Mouse (Mus musculus): ENCODE data around the gene Cry2. TPM values are rescaled to one million over a fixed set of nuclear protein-coding genes. Genes with fewer than 3 reads are reported as not detected.

Gene Cry2
- total RNA-seq (2023; ENCODE audit: inconsistent age) = 45.3 to 54.9 TPM (median 47.7 TPM) in 4 replicates

DNA sequence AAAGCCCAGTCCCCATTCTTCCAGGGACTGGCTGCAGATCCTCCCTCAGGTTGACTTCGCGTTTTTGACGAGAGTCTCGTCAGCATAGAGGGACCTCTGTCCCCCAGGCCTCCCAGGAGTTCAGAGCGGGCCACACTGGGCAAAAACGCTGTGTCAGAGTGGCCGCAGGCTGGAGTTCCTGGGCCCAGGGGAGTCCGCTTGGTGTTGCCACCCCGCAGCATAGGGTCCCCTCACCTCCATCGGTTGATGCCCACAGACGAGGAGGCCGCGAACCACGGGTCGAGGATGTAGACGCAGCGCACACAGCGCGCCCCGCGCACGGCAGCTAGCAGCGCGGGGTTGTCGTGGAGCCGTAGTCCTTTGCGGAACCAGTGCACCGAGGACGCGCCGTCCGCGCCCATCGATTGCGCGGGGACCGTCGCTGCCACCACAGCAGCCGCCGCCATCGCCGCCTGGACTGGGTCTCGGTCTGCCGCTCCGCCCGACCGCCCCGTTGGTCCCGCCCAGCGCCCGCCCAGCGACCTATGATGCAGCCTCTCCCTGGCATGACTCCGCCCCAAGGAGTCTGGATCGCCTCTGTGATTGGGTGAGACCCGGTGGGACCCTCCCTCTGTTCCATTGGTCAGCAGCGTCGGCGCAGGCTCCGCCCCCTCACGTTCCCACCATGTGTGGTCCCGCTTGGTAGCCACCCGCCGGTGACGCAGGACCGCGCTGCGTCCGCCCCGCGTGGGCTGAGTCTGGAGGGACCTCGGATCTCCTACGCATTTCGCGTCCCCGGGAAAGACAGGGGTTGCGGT is at the start of gene Cry2:
Gene Cry2 (minus strand): TSS at position 466 of the 797 bp plus-strand sequence.

DNA sequence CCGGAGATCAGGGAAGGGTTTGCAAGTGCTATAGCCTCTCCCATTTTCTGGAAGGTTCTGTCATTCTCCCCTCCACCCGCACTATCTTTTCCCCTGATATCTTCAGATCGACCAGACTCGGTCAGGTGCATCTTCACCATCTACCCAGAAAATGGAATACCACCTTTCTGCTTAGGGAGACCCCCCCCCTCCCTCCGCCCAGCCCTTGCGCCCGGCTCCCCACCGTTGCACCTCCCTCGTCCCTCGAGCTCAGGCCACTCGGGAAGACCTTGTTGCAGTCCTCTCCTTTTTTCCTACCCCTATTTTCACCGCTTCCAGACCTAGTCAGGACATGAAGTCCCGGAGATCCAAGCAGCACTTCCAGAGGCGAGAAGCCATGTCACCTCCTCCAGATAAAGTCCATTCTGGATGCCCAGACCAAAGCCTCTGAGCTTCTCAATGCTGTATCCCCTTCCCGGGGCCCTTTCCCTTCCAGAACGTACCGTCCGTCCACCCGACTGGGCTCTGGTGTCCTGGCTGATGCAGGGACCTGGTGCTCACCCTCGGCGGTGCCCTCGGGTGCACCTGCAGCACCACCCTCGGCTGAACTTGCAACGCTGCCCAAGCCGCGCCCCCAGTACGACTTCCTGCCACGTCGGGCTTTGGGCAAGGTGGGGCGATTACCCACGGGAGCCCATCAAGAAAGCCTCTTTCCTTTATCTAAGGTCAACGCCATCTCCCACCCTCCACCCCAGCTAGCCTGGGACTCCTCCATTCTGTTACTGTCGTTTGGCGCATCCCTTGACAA is 26.3 kb upstream of the Cry2 start, which contains the start of gene Slc35c1:
Gene Slc35c1 (minus strand): TSS at position 618 of the 787 bp plus-strand sequence.

DNA sequence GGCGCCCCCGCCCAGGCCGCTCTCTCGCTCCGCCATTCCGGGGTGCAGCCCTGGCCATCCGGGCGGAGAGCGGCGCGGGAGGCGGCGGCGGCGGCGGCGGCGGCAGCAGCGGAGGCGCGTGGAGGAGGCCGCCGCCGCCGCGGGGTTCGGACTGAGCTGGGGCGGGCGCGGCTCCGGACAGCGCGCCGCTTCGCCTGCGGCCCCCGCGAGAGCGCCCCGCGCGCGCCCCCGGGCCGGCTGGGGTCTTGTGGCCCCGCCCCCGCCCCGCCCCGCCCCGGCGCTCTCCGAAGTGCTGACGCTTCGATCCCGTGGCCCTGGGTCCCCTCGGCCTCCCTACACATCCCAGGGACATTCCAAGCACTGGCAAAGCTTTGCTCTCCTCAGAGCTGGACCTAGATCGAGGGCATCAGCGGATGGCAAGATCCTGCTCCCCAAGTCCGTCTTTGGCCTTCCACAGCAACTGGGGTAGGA is 32.7 kb downstream of the Cry2 start, which contains the start of gene Mapk8ip1:
Gene Mapk8ip1 (minus strand): TSS at position 173 of the 471 bp plus-strand sequence.

DNA sequence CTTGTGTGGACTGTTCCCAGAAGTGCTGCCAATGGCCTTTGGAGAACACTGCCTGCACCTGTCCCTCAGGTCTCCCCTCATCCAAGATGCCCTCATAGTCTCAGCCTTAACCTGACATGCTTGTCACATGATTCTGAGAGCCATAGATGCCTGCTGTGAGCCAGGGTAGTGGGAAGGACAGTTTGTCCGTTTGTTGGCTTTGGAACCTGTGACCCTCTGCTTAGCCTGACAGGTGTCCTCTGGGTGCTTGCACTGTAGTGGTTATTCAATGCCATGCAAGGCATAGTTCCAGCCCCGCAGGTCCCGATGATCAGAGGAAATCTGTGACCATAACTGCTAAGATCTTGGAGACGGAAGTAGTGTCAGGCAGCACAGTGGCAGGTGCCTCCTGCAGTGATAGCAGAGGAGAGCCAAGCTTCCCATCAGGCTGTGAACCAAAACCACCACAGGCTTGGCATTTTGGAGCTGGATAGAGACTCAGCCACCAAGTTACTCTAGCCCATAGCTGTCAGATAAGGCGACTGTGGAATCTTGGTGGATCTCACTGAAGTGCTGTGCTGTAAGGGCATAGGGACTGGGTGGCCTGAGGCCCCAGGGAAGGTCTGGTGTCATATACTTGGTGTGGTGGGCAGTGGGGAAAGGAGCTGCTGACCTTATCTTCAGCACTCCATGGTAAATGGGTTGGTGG is 51.8 kb downstream of the Cry2 start, which contains the start of gene 1700029I15Rik:
Gene 1700029I15Rik (plus strand): TSS at position 638 of the 688 bp plus-strand sequence.

DNA sequence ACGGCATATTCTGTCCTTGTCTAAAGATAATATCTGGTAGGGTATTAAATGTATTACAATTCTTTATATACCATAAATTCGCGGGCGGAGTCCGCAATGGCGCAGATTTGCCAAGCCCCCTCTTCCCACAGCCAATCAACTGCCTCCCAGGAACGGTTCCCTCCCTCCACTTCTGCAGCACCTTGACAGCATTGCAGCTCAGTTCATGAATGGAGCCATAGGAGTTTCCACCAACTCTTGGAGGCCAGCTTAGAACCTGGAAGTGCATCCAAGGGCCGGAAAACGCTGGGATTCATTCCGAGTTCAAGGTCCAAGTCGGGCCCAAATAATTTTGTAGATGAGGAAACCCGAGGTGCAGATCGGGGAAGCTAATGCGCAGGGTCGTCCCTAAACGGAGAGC is 59.3 kb downstream of the Cry2 start, which contains the start of the genes Pex16 and Large2:
Gene Pex16 (plus strand): TSS at position 163 of the 400 bp plus-strand sequence.
Gene Large2 (minus strand): TSS at position 356 of the 400 bp plus-strand sequence.

Other genes with a start within 250 kb of the Cry2 start
- 28.6 to 40.0 TPM (median 32.4 TPM) in 4 replicates for gene Pex16, start 59.4 kb downstream of the Cry2 start, total RNA-seq (2023; ENCODE audit: inconsistent age)
- gene Large2, start 59.2 kb downstream of the Cry2 start, total RNA-seq (2023; ENCODE audit: inconsistent age) = 0.13 to 0.84 TPM in 2 of 4 replicates, not detected in the others
- gene 1700029I15Rik, start 51.5 kb downstream of the Cry2 start, total RNA-seq (2023; ENCODE audit: inconsistent age) = 5.1 to 9.1 TPM (median 8.0 TPM) in 4 replicates
- gene Mapk8ip1, start 32.8 kb downstream of the Cry2 start, total RNA-seq (2023; ENCODE audit: inconsistent age) = 0.33 to 1.3 TPM (median 0.61 TPM) in 4 replicates
- 21.8 to 25.6 TPM (median 22.9 TPM) in 4 replicates for gene Slc35c1, start 26.5 kb upstream of the Cry2 start, total RNA-seq (2023; ENCODE audit: inconsistent age)
- gene Chst1, start 165.7 kb upstream of the Cry2 start, total RNA-seq (2023; ENCODE audit: inconsistent age) = 0.69 to 1.2 TPM (median 0.96 TPM) in 4 replicates

Measured in B cell, adult (primary cell).